Mouse (Mus musculus) MEL-GATA-1-ER (cell line): Measurements from ENCODE around the gene Castor1.

Source experiments
- DNase-seq: peaks from one replicate; pipeline ENCODE4 v3.0.0-alpha.2; 2012; ENCODE audit warnings: low read depth; ENCODE audit errors: extremely low read depth

Gene Castor1

GRCm38 (mm10) chr11:4261188-4261494 lies 43.1 kb downstream of the Castor1 start:
- DNase-seq = peak; percentile 67

- no peak for DNase-seq
Observed at GRCm38 (mm10) chr11:4261969-4262368, 43.9 kb downstream of the Castor1 start.

GRCm38 (mm10) chr11:4262847-4263246 lies 44.8 kb downstream of the Castor1 start:
- no peak for DNase-seq

GRCm38 (mm10) chr11:4263296-4263695 lies 45.3 kb downstream of the Castor1 start:
- DNase-seq = no peak

- no peak for DNase-seq
Observed at GRCm38 (mm10) chr11:4264066-4264465, 46.0 kb downstream of the Castor1 start.

GRCm38 (mm10) chr11:4266271-4267201 lies 48.5 kb downstream of the Castor1 start:
- DNase-seq = no peak

GRCm38 (mm10) chr11:4267202-4267578 lies 49.2 kb downstream of the Castor1 start:
- DNase-seq = no peak

- DNase-seq = no peak
Observed at GRCm38 (mm10) chr11:4268500-4268899, 50.5 kb downstream of the Castor1 start.

GRCm38 (mm10) chr11:4270744-4271459 lies 52.9 kb downstream of the Castor1 start:
- no peak for DNase-seq

- DNase-seq = no peak
Observed at GRCm38 (mm10) chr11:4271544-4271943, 53.5 kb downstream of the Castor1 start.
